Mouse (Mus musculus) liver, embryonic 15.5 days (tissue): ENCODE measurements around the gene Fsd1. TPM values are rescaled to one million over a fixed set of nuclear protein-coding genes. Genes with fewer than 3 reads are reported as not detected.
"Not testable (repeated sequence)": the region's sequence is repeated elsewhere in the genome, so short reads cannot be mapped to it uniquely, and the experiment has no call there.

ENCODE experiments used
- ATAC-seq: fragments of 200-750 bp; cut with Nextera tagmentation; 2 replicates; pipeline ENCODE4 v1.8.0; 2017; ENCODE audit warnings: moderate number of reproducible peaks, mild to moderate bottlenecking, moderate library complexity; ENCODE audit not compliant: insufficient read depth
- H3K27ac ChIP-seq: fragments of 300-500 bp; sonication (generic); replicated peaks from 2 replicates; pipeline ENCODE4 v1.5.1; 2015; ENCODE audit warnings: mild to moderate bottlenecking, inconsistent platforms
- H3K27me3 ChIP-seq: fragments of 300-500 bp; sonication (generic); 2 replicates; pipeline ENCODE4 v1.6.1; 2015; ENCODE audit warnings: mild to moderate bottlenecking, inconsistent platforms
- H3K36me3 ChIP-seq: fragments of 300-500 bp; sonication (generic); replicated peaks from 2 replicates; pipeline ENCODE4 v1.6.1; 2015; ENCODE audit warnings: moderate library complexity, mild to moderate bottlenecking, inconsistent platforms
- H3K4me1 ChIP-seq: fragments of 300-500 bp; sonication (generic); replicated peaks from 2 replicates; pipeline ENCODE4 v1.6.1; 2015; ENCODE audit warnings: inconsistent platforms
- H3K4me2 ChIP-seq: fragments of 300-500 bp; sonication (generic); 2 replicates; pipeline ENCODE4 v1.6.1; 2015; ENCODE audit warnings: moderate library complexity, mild to moderate bottlenecking, inconsistent platforms
- H3K4me3 ChIP-seq: fragments of 300-500 bp; sonication (generic); replicated peaks from 2 replicates; pipeline ENCODE4 v1.5.1; 2015; ENCODE audit warnings: mild to moderate bottlenecking, inconsistent platforms
- H3K9ac ChIP-seq: fragments of 300-500 bp; sonication (generic); 2 replicates; pipeline ENCODE4 v1.6.1; 2015; ENCODE audit warnings: moderate library complexity, mild to moderate bottlenecking, inconsistent platforms
- H3K9me3 ChIP-seq: fragments of 300-500 bp; sonication (generic); replicated peaks from 2 replicates; pipeline ENCODE4 v1.6.1; 2016; ENCODE audit warnings: inconsistent platforms
- WGBS: fragments of 180-500 bp; shearing (Covaris S2); methylation state at CpG from one replicate; pipeline ENCODE4 v1.1.7; 2015; ENCODE audit warnings: mixed read lengths; ENCODE audit not compliant: insufficient replicate concordance; 5-methylcytosine and 5-hydroxymethylcytosine counted together
- polyA plus RNA-seq: library from polyadenylated mRNA; unstranded; fragments of >200 nt; fragmentation: Nextera tagmentation; extraction: Ambion mirVana; gene quantifications from 2 replicates; pipeline ENCODE4 v1.2.1, GENCODE M21; 2015

Gene Fsd1
- 0.13 and 0.50 TPM in 2 replicates for polyA plus RNA-seq

DNA sequence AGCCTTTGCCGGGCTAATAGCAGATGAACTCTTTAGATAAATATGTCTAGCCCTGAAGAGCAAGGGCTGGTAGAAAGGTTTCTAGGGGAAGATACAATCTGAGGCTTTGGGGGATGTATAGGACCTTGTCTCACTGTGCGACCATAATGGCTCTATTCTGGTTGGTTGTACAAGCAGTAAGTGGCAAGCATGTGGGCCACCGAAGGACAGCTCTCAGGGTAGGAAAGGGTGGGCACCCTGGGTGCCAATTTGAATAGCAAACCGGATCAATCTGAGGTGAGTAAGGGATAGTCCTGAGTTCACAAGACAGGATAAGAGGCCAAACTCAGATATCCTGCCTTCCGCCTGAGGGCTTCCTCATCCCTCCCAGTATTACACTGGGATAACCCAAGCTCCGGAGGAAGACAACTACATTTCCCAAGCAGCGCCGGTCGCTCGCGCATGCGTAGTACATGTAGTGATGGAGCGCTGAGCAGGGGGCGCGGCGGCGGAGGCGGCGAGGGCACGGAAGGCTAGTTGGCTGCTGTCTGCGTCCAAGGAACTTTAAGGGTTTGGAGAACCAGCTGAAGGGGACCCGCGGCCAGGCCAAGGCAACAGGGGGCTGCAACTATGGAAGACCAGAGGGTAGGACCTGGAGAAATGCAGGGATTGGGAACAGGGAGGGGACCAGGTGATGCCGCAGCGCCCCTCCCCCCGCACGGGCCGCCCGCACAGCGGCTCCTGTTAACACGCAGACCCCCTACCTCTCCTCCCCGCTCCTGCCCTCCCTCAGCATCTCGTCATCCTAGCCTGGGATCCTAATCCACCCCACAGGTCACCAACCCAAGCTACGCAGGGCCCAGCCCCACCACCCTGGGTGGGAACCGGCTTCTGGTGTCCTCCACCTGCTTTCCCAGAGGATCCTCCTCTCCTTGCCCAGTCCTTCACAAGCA is at the start of gene Fsd1:
Fsd1 (plus strand) TSS at position 480 of the 932 bp plus-strand sequence.
- no peak for ATAC-seq
- H3K36me3 ChIP-seq, result no peaks in the 10 kb centered on the region
- no peaks in the 10 kb centered on the region for H3K9me3 ChIP-seq
- H3K4me2 ChIP-seq, result 0 out of 2 replicates have a peak within 1 kb of the TSS, but pooled peaks have one; percentile 23
- no peak within 1 kb of the TSS for H3K4me3 ChIP-seq
- H3K9ac ChIP-seq, result no peak within 1 kb of the TSS
- 9% methylated on average over 35 of the region's 35 CpGs for WGBS
- no peaks in the 10 kb centered on the region for H3K4me1 ChIP-seq
- peaks cover 34% of the 10 kb centered on the region for H3K27me3 ChIP-seq
- H3K27ac ChIP-seq, result no peak within 1 kb of the TSS

DNA sequence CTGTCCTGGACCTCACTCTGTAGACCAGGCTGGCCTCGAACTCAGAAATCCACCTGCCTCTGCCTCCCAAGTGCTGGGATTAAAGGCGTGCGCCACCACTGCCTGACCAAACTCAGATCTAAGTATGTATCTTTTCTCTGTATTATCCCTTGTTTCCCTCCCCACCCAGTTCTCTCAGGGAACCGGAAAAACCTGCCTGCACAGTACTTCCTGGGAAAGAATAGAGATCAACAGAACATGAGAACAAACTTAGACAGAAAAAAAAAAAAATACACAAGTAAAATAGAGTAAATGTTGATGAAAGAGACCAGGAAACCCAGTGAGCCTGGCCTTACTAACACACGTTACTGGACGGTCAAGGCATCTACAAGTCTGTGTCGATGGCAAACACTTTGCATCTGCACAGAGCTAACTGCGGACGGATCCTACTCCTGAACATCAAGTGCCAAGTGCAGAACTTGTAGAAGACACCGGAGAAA is 41.9 kb upstream of the Fsd1 start:
- H3K4me1 ChIP-seq, result peaks cover 25% of the 10 kb centered on the region
- H3K36me3 ChIP-seq, result peaks cover 12% of the 10 kb centered on the region
- H3K4me3 ChIP-seq, result peak overlapping the region; percentile 67
- WGBS, result 36% methylated on average over 10 of the region's 10 CpGs
- not testable (repeated sequence) for ATAC-seq, H3K27me3 ChIP-seq, H3K9me3 ChIP-seq
- peak overlapping the region; percentile 66; the same call in 1 of the 2 replicates for H3K9ac ChIP-seq
- peak overlapping the region; percentile 93 for H3K27ac ChIP-seq
- peak overlapping the region; percentile 82 for H3K4me2 ChIP-seq

DNA sequence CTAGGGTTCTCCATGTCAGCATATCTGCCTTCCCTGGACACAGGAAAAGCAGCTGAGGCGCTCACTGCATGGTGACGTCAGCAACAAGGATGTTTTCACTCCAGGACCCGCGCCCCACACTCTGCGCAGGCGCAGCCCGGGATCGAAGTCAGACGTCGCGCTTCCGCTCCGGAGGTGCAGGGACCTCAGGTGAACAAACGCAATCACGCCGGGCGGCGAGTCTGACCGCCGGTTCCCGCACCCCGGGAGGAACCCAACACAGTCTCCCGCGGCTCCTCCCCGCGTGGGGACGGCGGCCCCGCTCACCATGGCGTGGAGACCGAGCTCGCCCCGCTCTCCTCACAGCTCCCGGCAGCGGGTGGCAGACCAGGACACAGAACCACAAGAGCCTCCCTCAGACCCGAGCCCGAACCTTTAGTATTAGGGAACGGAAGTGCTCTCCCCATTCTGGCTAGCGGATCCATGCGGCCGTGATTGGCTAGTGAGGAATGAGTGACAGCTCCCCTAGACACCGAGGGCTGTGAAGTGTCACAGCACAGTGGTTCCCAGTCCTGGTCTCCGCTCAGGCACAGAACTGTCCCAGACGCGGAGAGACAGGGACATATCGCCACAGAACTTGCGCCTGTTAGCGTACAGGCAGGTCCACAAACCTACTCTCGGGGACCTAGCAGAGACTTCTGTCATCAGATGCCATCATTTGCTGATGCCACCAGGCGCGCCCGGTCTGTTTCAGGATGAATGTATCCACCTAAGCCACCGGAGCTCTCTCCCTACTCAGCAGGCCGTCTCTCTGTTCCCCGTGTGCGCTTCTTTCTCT is 41.2 kb upstream of the Fsd1 start:
- under 1% methylated on average over 56 of the region's 56 CpGs for WGBS
- peak overlapping the region; percentile 66 for H3K9ac ChIP-seq
- H3K4me3 ChIP-seq, result peak overlapping the region; percentile 67
- not testable (repeated sequence) for H3K27me3 ChIP-seq, H3K36me3 ChIP-seq, H3K9me3 ChIP-seq
- H3K4me1 ChIP-seq, result peaks cover 25% of the 10 kb centered on the region
- ATAC-seq, result peak; percentile 95
- peak overlapping the region; percentile 93 for H3K27ac ChIP-seq
- H3K4me2 ChIP-seq, result peak overlapping the region; percentile 82

DNA sequence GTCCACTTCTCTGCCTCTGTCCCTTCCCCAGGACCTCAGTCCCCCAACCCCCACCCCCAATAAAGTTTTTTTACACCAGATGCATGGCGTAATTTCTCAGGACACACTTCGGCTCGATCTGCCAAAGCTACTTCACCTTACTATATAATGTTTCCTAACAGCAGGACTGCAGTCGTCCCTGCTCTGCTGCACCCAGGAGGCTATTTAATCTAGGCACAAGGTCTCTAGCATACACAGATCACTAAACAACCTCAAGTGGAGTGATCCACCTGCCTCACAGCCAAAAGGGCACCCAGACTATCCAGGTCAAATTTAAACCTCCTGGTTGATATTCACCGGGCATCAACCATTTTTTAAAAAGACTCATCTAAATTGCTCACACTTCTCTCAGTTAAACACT is 40.6 kb upstream of the Fsd1 start:
- 30% methylated on average over 5 of the region's 5 CpGs for WGBS
- peak overlapping the region; percentile 67 for H3K4me3 ChIP-seq
- ATAC-seq, result no peak

DNA sequence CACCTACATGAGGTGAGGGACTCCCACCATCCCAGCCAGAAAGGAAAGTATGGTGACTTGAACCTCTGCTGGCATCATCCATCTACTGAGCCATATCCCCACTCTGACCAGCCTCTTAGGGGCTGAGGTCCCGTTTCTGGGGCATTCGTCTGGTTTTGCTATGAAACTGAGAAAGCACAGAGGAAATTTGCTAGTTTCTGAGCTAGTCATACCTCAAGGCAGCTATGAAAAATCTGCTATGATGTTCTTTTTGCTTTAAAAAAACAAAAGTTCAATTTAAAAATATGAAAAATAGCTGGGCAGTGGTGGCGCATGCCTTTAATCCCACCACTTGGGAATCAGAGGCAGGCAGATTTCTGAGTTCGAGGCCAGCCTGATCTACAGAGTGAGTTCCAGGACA is 37.7 kb upstream of the Fsd1 start:
- H3K9me3 ChIP-seq, result no peaks in the 10 kb centered on the region
- no peak for ATAC-seq
- no peaks in the 10 kb centered on the region for H3K27me3 ChIP-seq
- H3K4me2 ChIP-seq, result no peak overlapping the region
- no peak overlapping the region for H3K27ac ChIP-seq
- no peak overlapping the region for H3K9ac ChIP-seq
- 70% methylated on average over 4 of the region's 4 CpGs for whole genome bisulfite sequencing
- no peaks in the 10 kb centered on the region for H3K36me3 ChIP-seq
- H3K4me1 ChIP-seq, result peaks cover 19% of the 10 kb centered on the region
- no peak overlapping the region for H3K4me3 ChIP-seq

More for the DNA sequence above, 40.6 kb upstream of the Fsd1 start:
- H3K36me3 ChIP-seq, result peaks cover 3% of the 10 kb centered on the region; the same call in 1 of the 2 replicates
- peak overlapping the region; percentile 82 for H3K4me2 ChIP-seq
- peaks cover 25% of the 10 kb centered on the region for H3K4me1 ChIP-seq
- peak overlapping the region; percentile 93 for H3K27ac ChIP-seq
- H3K27me3 ChIP-seq, result no peaks in the 10 kb centered on the region
- H3K9me3 ChIP-seq, result no peaks in the 10 kb centered on the region
- peak overlapping the region; percentile 66 for H3K9ac ChIP-seq

DNA sequence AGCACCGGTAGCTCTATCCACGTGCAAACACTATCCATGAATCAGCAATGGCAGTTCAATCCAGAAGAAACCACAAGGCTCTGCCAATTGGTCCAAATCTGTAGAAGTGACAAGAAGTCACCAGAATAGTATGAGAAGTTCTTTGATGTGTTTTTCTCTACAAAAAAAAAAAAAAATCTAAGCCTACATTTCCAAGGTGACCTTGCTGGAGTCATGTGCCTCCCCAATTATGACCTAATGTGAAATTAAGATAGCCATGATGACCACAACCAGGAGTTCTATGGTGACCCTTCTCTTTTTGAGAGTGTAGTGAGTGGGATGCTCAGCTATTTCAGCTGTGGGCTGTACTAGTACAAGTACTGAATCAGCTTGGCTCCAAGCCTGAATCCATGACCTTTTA is 36.9 kb upstream of the Fsd1 start, which contains the start of gene Zfp119b:
Zfp119b (minus strand) TSS at position 101 of the 400 bp plus-strand sequence.
- no peak for ATAC-seq
- Histone ChIP-seq H3K9ac (no peak within 1 kb of the TSS), H3K27ac (no peak within 1 kb of the TSS), H3K4me2 (no peak within 1 kb of the TSS), H3K27me3 (peaks cover 4% of the 10 kb centered on the region; the same call in 1 of the 2 replicates), H3K36me3 (no peaks in the 10 kb centered on the region), H3K9me3 (no peaks in the 10 kb centered on the region), H3K4me1 (peaks cover 15% of the 10 kb centered on the region), H3K4me3 (no peak within 1 kb of the TSS)
- WGBS, result 59% methylated on average over 2 of the region's 2 CpGs

DNA sequence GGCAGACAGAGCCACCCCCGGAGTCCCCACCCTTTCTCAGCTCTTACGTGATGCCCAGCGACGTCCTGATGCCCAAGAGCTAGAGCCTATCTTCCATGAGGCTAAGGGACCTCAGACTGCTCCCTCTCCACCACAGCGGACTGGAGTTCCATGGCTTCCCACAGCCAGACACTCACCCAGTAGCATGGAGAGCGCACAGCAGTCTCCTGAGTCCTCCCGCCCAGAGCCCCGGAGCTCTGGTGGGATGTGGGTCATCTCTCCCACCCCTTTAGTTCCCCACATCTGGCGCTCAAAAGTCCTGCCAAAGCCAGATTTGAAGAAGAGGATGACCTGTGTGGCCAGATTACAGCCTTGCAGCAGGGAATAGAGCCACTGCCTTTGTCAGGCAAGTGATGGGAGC is 35.7 kb upstream of the Fsd1 start:
- no peak overlapping the region for H3K4me3 ChIP-seq
- H3K4me1 ChIP-seq, result peaks cover 15% of the 10 kb centered on the region
- H3K27ac ChIP-seq, result no peak overlapping the region
- H3K9me3 ChIP-seq, result no peaks in the 10 kb centered on the region
- no peak for ATAC-seq
- no peak overlapping the region for H3K4me2 ChIP-seq
- 71% methylated on average over 9 of the region's 9 CpGs for WGBS
- H3K36me3 ChIP-seq, result no peaks in the 10 kb centered on the region
- peaks cover 8% of the 10 kb centered on the region; the same call in 1 of the 2 replicates for H3K27me3 ChIP-seq
- no peak overlapping the region for H3K9ac ChIP-seq

DNA sequence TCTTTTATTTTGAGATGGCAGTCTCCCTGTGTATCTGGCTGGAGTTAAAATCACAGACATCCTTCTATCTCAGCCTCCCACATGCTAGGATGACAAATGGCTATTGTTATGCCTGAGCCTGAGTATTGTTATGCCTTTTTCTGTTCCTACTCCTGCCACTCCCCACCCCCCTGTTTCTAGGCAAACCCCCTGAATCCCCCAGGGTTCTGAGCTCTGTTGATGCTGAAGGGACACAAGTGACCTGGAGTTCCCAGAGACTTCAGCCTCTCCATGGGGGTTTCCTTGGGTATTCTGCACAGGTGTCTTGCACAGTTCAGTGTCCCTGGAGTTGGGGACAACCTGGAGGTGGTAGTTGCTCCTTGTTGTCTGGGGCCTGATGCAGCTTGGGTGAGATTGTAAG is 34.3 kb upstream of the Fsd1 start:
- Histone ChIP-seq H3K27ac (peak overlapping the region; percentile 54; the same call in 1 of the 2 replicates), H3K27me3 (peaks cover 8% of the 10 kb centered on the region; the same call in 1 of the 2 replicates), H3K4me1 (peaks cover 19% of the 10 kb centered on the region), H3K9ac (no peak overlapping the region), H3K9me3 (no peaks in the 10 kb centered on the region), H3K4me2 (peak overlapping the region; percentile 23), H3K36me3 (no peaks in the 10 kb centered on the region), H3K4me3 (no peak overlapping the region)
- ATAC-seq, result no peak

DNA sequence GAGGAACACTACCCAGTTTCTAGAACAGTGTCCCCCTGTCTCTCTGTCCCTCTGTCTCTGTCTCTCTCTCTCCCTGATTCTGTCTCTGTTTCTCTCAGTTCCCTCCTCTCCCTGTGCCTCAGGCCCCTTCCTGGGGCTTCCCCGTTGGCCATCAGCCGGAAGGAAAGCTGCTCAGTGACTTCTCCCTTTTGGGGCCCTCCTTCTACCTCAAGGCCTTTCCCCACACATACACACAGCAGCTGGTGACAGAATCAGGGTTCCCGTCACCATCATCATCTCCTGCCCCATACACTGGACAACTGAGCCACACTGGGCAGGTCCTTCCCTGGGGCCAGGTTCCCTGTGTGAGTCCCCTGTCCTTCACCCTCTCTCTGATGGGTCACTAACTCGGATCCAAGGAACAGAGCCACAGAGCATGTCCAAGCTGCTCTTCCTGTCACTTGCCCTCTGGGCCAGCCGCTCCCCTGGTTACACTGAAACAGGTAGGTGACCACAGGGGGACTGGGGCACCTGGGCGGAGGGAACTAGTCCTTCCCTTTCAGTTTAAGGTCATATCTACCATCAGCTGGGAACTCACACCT is 33.8 kb upstream of the Fsd1 start, which contains the start of gene Ebi3:
Ebi3 (plus strand) TSS at position 194 of the 581 bp plus-strand sequence.
- ATAC-seq, result no peak
- Histone ChIP-seq H3K27ac (peak within 1 kb of the TSS; percentile 54; the same call in 1 of the 2 replicates), H3K4me2 (peak within 1 kb of the TSS; percentile 23), H3K4me1 (peaks cover 24% of the 10 kb centered on the region), H3K36me3 (no peaks in the 10 kb centered on the region), H3K9ac (no peak within 1 kb of the TSS), H3K4me3 (peak within 1 kb of the TSS; percentile 17), H3K27me3 (peaks cover 8% of the 10 kb centered on the region; the same call in 1 of the 2 replicates), H3K9me3 (no peaks in the 10 kb centered on the region)
- WGBS, result 34% methylated on average over 6 of the region's 6 CpGs

DNA sequence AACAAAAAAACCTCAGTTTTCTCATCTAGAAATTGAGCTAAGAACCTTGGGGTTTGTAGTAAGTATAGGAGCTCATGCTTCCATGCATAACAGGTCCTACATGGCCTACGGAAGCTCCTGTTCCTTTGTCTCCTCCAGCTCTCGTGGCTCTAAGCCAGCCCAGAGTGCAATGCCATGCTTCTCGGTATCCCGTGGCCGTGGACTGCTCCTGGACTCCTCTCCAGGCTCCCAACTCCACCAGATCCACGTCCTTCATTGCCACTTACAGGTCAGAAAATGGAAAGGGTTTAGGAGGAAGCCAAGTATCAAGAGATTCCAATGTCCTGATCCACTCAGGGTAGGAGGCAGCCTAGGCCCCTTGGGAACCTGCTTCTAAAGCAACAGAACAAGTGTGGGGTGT is 32.6 kb upstream of the Fsd1 start:
- H3K4me2 ChIP-seq, result no peak overlapping the region

More for the DNA sequence above, 32.6 kb upstream of the Fsd1 start:
- Histone ChIP-seq H3K4me1 (peaks cover 36% of the 10 kb centered on the region), H3K27ac (no peak overlapping the region), H3K27me3 (peaks cover 8% of the 10 kb centered on the region; the same call in 1 of the 2 replicates), H3K36me3 (no peaks in the 10 kb centered on the region), H3K9me3 (no peaks in the 10 kb centered on the region), H3K9ac (no peak overlapping the region), H3K4me3 (no peak overlapping the region)
- ATAC-seq, result no peak
- WGBS, result 59% methylated on average over 6 of the region's 6 CpGs
